Mouse (Mus musculus): ENCODE measurements at regions not wholly inside any gene's neighbourhood (a gene's known extent, or its start where the extent isn't known, plus 50 kb on each side); places are given as distances from the start of the nearest gene placed in this dataset.

DNA sequence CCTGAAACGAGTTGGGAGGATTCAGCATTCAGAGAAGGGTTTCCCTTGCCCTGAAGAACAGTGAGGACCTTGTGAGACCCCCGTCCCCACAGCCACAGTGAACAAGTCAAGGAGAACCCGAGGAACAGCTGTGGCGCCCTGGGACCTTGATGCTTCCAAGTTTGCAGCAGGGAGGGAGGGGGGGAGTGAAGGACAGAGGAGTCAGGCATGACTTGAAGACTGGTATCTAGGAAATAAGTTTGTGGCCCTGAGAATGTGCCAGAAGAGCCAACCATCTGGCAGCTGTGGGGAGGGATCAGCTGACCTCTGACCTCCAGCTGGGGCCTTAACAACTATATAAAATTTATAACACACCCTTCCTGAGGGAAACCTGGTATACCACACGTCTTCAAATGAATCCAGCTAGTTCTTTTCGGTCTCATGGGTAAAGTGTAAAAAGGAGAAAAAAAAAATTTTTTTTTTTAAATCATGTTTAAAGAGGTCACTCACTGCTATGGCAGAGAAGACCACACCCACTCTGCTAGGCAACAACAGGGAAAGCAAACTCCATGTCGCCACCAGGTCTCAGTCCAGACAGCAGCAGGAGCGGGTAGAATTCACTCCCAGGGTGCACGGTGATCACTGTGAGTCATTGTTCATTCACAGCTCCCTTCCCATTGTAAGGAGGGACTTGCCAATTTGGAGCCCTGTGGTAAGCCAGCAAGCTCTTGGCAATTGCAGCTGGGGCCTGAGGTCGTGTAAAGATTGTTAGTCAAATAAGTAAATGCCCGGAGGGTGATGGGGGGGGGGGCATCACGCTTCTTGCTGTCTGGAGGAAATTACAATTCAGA lies 58.3 kb upstream of the Ralgps2 start:
- H3K4me3 ChIP-seq: no peak overlapping the region
- no peak overlapping the region for H3K9ac ChIP-seq
- peaks cover 22% of the 10 kb centered on the region for H3K4me1 ChIP-seq
- H3K36me3 ChIP-seq: no peaks in the 10 kb centered on the region
- 63% methylated on average over 12 of the region's 12 CpGs for WGBS
- ATAC-seq (ENCODE audit: extremely low read depth, insufficient number of reproducible peaks, low FRiP score, low TSS enrichment): no peak
- no peaks in the 10 kb centered on the region for H3K9me3 ChIP-seq
- H3K4me2 ChIP-seq: no peak overlapping the region
- no peaks in the 10 kb centered on the region for H3K27me3 ChIP-seq (replicated peaks)
- no peak overlapping the region for H3K27ac ChIP-seq (replicated peaks)

- no peak for ATAC-seq (ENCODE audit: extremely low read depth, insufficient number of reproducible peaks, low FRiP score, low TSS enrichment)
- 87% methylated on average over 10 of the region's 10 CpGs for WGBS
Measured at GRCm38 (mm10) chr1:156997033-156997432, 57.6 kb upstream of the Ralgps2 start.

GRCm38 (mm10) chr1:156996084-156996880 lies 56.9 kb upstream of the Ralgps2 start:
- WGBS: 89% methylated on average over 10 of the region's 10 CpGs
- Histone ChIP-seq H3K9me3 (no peaks in the 10 kb centered on the region), H3K4me3 (no peak overlapping the region), H3K4me2 (no peak overlapping the region), H3K27ac (replicated peaks) (no peak overlapping the region), H3K36me3 (no peaks in the 10 kb centered on the region), H3K4me1 (peaks cover 24% of the 10 kb centered on the region), H3K9ac (no peak overlapping the region), H3K27me3 (replicated peaks) (no peaks in the 10 kb centered on the region)
- ATAC-seq (ENCODE audit: extremely low read depth, insufficient number of reproducible peaks, low FRiP score, low TSS enrichment): no peak

More at GRCm38 (mm10) chr1:156997033-156997432, 57.6 kb upstream of the Ralgps2 start:
- Histone ChIP-seq H3K27me3 (replicated peaks) (no peaks in the 10 kb centered on the region), H3K9me3 (no peaks in the 10 kb centered on the region), H3K4me1 (peaks cover 24% of the 10 kb centered on the region), H3K9ac (no peak overlapping the region), H3K4me3 (no peak overlapping the region), H3K4me2 (no peak overlapping the region), H3K27ac (replicated peaks) (no peak overlapping the region), H3K36me3 (no peaks in the 10 kb centered on the region)

DNA sequence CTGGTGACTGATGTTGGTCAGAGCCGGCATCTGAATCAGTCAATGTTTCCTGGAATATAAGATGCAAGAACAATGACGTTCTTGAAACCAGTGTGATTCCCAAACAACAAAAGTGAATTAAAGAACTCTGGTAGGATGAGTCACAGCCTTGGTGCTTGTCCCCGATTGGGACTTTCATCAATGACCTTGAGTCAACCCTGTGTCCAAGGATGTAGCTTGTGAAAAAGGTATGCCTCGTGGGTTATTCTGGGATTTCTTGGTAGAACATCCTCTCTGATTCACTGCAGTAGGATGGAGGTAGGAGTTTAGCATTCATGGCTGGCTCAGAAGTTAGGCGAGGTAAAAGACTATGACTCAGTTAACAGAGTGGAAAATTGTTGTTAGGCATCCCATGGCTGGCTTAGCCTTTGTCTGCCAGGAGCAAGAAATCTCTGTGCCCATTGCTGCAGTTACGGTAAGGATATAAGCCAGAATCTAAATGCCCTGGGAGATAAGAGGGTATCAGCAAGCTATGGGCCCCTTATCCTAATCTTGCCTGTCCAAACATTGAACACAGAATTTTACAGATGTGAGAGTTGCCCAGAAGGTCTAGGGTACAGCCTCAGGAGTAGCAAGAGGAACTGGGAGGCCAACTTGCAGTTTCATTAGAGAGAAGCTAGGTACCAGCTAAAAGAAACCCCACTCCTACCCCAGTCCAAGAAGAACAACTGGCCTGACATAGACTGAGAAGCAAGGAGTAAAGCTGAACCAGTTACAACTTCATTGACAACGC lies 55.9 kb upstream of the Ralgps2 start:
- no peaks in the 10 kb centered on the region for H3K9me3 ChIP-seq
- H3K4me3 ChIP-seq: no peak overlapping the region
- no peaks in the 10 kb centered on the region for H3K36me3 ChIP-seq
- H3K4me1 ChIP-seq: peaks cover 26% of the 10 kb centered on the region; the same call in 1 of the 2 replicates
- no peak overlapping the region for H3K4me2 ChIP-seq
- no peak overlapping the region for H3K27ac ChIP-seq (replicated peaks)
- no peak overlapping the region for H3K9ac ChIP-seq
- ATAC-seq (ENCODE audit: extremely low read depth, insufficient number of reproducible peaks, low FRiP score, low TSS enrichment): no peak
- no peaks in the 10 kb centered on the region for H3K27me3 ChIP-seq (replicated peaks)
- WGBS: 80% methylated on average over 7 of the region's 7 CpGs

GRCm38 (mm10) chr1:156994644-156995016 lies 55.2 kb upstream of the Ralgps2 start:
- H3K9ac ChIP-seq: no peak overlapping the region
- no peak for ATAC-seq (ENCODE audit: extremely low read depth, insufficient number of reproducible peaks, low FRiP score, low TSS enrichment)
- H3K27me3 ChIP-seq (replicated peaks): no peaks in the 10 kb centered on the region
- H3K4me3 ChIP-seq: no peak overlapping the region
- no peaks in the 10 kb centered on the region for H3K9me3 ChIP-seq
- H3K36me3 ChIP-seq: no peaks in the 10 kb centered on the region
- H3K4me1 ChIP-seq: peaks cover 26% of the 10 kb centered on the region; the same call in 1 of the 2 replicates
- no peak overlapping the region for H3K27ac ChIP-seq (replicated peaks)
- WGBS: 88% methylated on average over 2 of the region's 2 CpGs
- H3K4me2 ChIP-seq: no peak overlapping the region

GRCm38 (mm10) chr1:156994005-156994643 lies 54.7 kb upstream of the Ralgps2 start:
- ATAC-seq (ENCODE audit: extremely low read depth, insufficient number of reproducible peaks, low FRiP score, low TSS enrichment): no peak
- peaks cover 26% of the 10 kb centered on the region; the same call in 1 of the 2 replicates for H3K4me1 ChIP-seq
- H3K4me2 ChIP-seq: no peak overlapping the region
- H3K9ac ChIP-seq: no peak overlapping the region
- H3K36me3 ChIP-seq: no peaks in the 10 kb centered on the region
- 64% methylated on average over 15 of the region's 15 CpGs for WGBS
- no peak overlapping the region for H3K4me3 ChIP-seq
- H3K27ac ChIP-seq (replicated peaks): no peak overlapping the region
- H3K9me3 ChIP-seq: no peaks in the 10 kb centered on the region
- H3K27me3 ChIP-seq (replicated peaks): no peaks in the 10 kb centered on the region

DNA sequence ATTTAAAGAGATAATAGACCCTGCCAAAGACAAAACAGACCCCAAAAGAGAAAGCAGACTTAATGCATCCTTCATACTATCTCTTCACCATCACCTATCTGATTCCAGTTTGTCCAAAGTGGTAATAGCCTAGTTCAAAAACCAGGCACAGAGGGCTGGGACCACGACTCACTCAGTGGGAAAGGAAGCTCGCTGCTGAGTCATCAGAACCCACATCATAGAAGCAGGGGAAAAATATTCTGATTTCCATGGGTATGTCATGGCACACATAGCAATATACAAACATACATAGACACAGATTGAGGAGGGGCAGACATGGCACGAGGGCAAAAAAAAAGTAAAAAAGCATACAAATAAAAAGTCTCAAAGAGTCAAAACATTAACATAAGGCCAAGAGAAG lies 53.7 kb upstream of the Ralgps2 start:
- H3K27me3 ChIP-seq (replicated peaks): no peaks in the 10 kb centered on the region
- H3K4me3 ChIP-seq: no peak overlapping the region
- H3K4me2 ChIP-seq: no peak overlapping the region
- ATAC-seq (ENCODE audit: extremely low read depth, insufficient number of reproducible peaks, low FRiP score, low TSS enrichment): no peak
- H3K4me1 ChIP-seq: peaks cover 26% of the 10 kb centered on the region; the same call in 1 of the 2 replicates
- H3K36me3 ChIP-seq: no peaks in the 10 kb centered on the region
- WGBS: 84% methylated on average over 3 of the region's 3 CpGs
- no peaks in the 10 kb centered on the region for H3K9me3 ChIP-seq
- no peak overlapping the region for H3K9ac ChIP-seq
- no peak overlapping the region for H3K27ac ChIP-seq (replicated peaks)

DNA sequence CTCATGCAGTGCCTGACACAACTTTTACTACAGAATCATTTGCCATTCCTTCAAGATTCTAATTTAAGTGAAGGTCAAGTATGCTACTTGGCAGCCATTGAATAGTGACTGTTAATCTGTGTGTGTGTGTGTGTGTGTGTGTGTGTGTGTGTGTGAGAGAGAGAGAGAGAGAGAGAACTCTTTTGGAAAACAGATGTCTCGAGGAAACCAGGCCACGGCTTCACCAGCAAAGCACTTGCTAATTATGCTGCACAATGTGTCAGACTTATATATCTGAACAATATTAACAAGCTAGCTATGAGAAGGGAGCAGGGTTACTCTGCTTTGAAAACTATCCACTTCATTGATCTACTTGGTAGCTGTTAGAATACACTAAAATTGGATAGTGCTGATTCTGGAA lies 53.1 kb upstream of the Ralgps2 start:
- 63% methylated on average over 2 of the region's 2 CpGs for WGBS
- Histone ChIP-seq H3K27me3 (replicated peaks) (no peaks in the 10 kb centered on the region), H3K4me2 (no peak overlapping the region), H3K4me1 (peaks cover 27% of the 10 kb centered on the region), H3K27ac (replicated peaks) (no peak overlapping the region), H3K4me3 (no peak overlapping the region), H3K9ac (no peak overlapping the region), H3K36me3 (no peaks in the 10 kb centered on the region), H3K9me3 (no peaks in the 10 kb centered on the region)
- ATAC-seq (ENCODE audit: extremely low read depth, insufficient number of reproducible peaks, low FRiP score, low TSS enrichment): no peak

- WGBS: 61% methylated on average over 14 of the region's 14 CpGs
- no peak overlapping the region for H3K4me3 ChIP-seq
- no peak overlapping the region for H3K9ac ChIP-seq
- no peak for ATAC-seq (ENCODE audit: extremely low read depth, insufficient number of reproducible peaks, low FRiP score, low TSS enrichment)
- no peak overlapping the region for H3K27ac ChIP-seq (replicated peaks)
- no peak overlapping the region for H3K4me2 ChIP-seq
- H3K9me3 ChIP-seq: no peaks in the 10 kb centered on the region
- H3K4me1 ChIP-seq: peaks cover 43% of the 10 kb centered on the region
- no peaks in the 10 kb centered on the region for H3K36me3 ChIP-seq
- no peaks in the 10 kb centered on the region for H3K27me3 ChIP-seq (replicated peaks)
Measured at GRCm38 (mm10) chr1:156990567-156991494, 51.4 kb upstream of the Ralgps2 start.

- WGBS: 48% methylated on average over 9 of the region's 9 CpGs
- H3K9me3 ChIP-seq: no peaks in the 10 kb centered on the region
- H3K36me3 ChIP-seq: no peaks in the 10 kb centered on the region
- H3K4me3 ChIP-seq: no peak overlapping the region
- H3K4me1 ChIP-seq: peaks cover 40% of the 10 kb centered on the region
- no peaks in the 10 kb centered on the region for H3K27me3 ChIP-seq (replicated peaks)
- H3K4me2 ChIP-seq: no peak overlapping the region
- no peak overlapping the region for H3K27ac ChIP-seq (replicated peaks)
- H3K9ac ChIP-seq: no peak overlapping the region
- ATAC-seq (ENCODE audit: extremely low read depth, insufficient number of reproducible peaks, low FRiP score, low TSS enrichment): no peak
Measured at GRCm38 (mm10) chr1:156990112-156990511, 50.7 kb upstream of the Ralgps2 start.
